Mouse (Mus musculus) mature B cell (primary cell): Measurements from ENCODE around the gene Vopp1.

Experiments used
- in situ Hi-C: fragments of 300-500 bp; cut with MboI; formaldehyde crosslinking; loops from 2 replicates; pipeline ENCODE4 v1.14.3; 2019

Gene Vopp1

GRCm38 (mm10) chr6:57784251-57784650, 40.7 kb downstream of the Vopp1 start:
- in situ Hi-C loops: no loop called here

- in situ Hi-C loops: no loop called here
These were observed 42.3 kb downstream of the Vopp1 start for GRCm38 (mm10) chr6:57782658-57783057.

GRCm38 (mm10) chr6:57780359-57780758, 44.6 kb downstream of the Vopp1 start:
- in situ Hi-C loops: no loop called here

- in situ Hi-C loops: no loop called here
These were observed 51.2 kb downstream of the Vopp1 start for GRCm38 (mm10) chr6:57773792-57774191.

- in situ Hi-C loops: no loop called here
These were observed 54.3 kb downstream of the Vopp1 start for GRCm38 (mm10) chr6:57770467-57771190.

- in situ Hi-C loops: no loop called here
These were observed 55.9 kb downstream of the Vopp1 start for GRCm38 (mm10) chr6:57768948-57769525.

GRCm38 (mm10) chr6:57767112-57767868, 57.7 kb downstream of the Vopp1 start:
- in situ Hi-C loops: no loop called here

GRCm38 (mm10) chr6:57766287-57766686, 58.7 kb downstream of the Vopp1 start:
- in situ Hi-C loops: no loop called here

- in situ Hi-C loops: no loop called here
These were observed 59.7 kb downstream of the Vopp1 start for GRCm38 (mm10) chr6:57765095-57765878.

GRCm38 (mm10) chr6:57763054-57763453, 61.9 kb downstream of the Vopp1 start:
- in situ Hi-C loops: no loop called here

GRCm38 (mm10) chr6:57753962-57754759, 70.8 kb downstream of the Vopp1 start:
- in situ Hi-C loops: no loop called here

GRCm38 (mm10) chr6:57745748-57746129, 79.2 kb downstream of the Vopp1 start:
- in situ Hi-C loops: no loop called here

- in situ Hi-C loops: no loop called here
These were observed 79.8 kb downstream of the Vopp1 start for GRCm38 (mm10) chr6:57744974-57745747.

- in situ Hi-C loops: no loop called here
These were observed 80.8 kb downstream of the Vopp1 start for GRCm38 (mm10) chr6:57744123-57744522.

GRCm38 (mm10) chr6:57743333-57743732, 81.6 kb downstream of the Vopp1 start:
- in situ Hi-C loops: no loop called here

GRCm38 (mm10) chr6:57742749-57743148, 82.2 kb downstream of the Vopp1 start:
- in situ Hi-C loops: no loop called here

- in situ Hi-C loops: no loop called here
These were observed 103.6 kb downstream of the Vopp1 start for GRCm38 (mm10) chr6:57721347-57721746.

- in situ Hi-C loops: no loop called here
These were observed 113.2 kb downstream of the Vopp1 start for GRCm38 (mm10) chr6:57711726-57712125.

- in situ Hi-C loops: no loop called here
These were observed 118.2 kb downstream of the Vopp1 start for GRCm38 (mm10) chr6:57706721-57707120.

- in situ Hi-C loops: no loop called here
These were observed 121.3 kb downstream of the Vopp1 start for GRCm38 (mm10) chr6:57703703-57704102.
